Mouse (Mus musculus): ENCODE measurements around the gene Arhgef25.

GRCm38 (mm10) chr10:127200279-127200678 lies 10.4 kb upstream of the Arhgef25 start:
- no peak for TF ChIP-seq CTCF (IDR thresholded peaks at IDR 0.05; ENCODE audit: low read depth, low read length)
- TF ChIP-seq POLR2A (IDR thresholded peaks at IDR 0.05; ENCODE audit: borderline replicate concordance, low read depth, low read length): no peak

Data from bone marrow macrophage, adult 2 months (primary cell).